Mouse (Mus musculus) embryo, embryonic 9.5 days (tissue): ENCODE data around the gene Kdm6a.

Experiments
- DNase-seq: peaks from one replicate; pipeline ENCODE4 v3.0.0-alpha.2; 2017; ENCODE audit errors: extremely low spot score

Gene Kdm6a

GRCm38 (mm10) chrX:18162192-18162857 lies at the start of gene Kdm6a:
Kdm6a (plus strand) TSS chrX:18162575.
- DNase-seq: peak; percentile 95

- DNase-seq: no peak
These were observed 16.8 kb upstream of the Kdm6a start, which contains the start of gene Dusp21 for GRCm38 (mm10) chrX:18145557-18145956. Dusp21 (plus strand) TSS chrX:18145857.

- no peak for DNase-seq
These were observed 1.5 kb upstream of the Kdm6a start for GRCm38 (mm10) chrX:18160734-18161442.

GRCm38 (mm10) chrX:18161796-18162191 lies 581 bp upstream of the Kdm6a start:
- DNase-seq: no peak

GRCm38 (mm10) chrX:18162861-18163731 lies 721 bp downstream of the Kdm6a start:
- DNase-seq: peak; percentile 35

DNA sequence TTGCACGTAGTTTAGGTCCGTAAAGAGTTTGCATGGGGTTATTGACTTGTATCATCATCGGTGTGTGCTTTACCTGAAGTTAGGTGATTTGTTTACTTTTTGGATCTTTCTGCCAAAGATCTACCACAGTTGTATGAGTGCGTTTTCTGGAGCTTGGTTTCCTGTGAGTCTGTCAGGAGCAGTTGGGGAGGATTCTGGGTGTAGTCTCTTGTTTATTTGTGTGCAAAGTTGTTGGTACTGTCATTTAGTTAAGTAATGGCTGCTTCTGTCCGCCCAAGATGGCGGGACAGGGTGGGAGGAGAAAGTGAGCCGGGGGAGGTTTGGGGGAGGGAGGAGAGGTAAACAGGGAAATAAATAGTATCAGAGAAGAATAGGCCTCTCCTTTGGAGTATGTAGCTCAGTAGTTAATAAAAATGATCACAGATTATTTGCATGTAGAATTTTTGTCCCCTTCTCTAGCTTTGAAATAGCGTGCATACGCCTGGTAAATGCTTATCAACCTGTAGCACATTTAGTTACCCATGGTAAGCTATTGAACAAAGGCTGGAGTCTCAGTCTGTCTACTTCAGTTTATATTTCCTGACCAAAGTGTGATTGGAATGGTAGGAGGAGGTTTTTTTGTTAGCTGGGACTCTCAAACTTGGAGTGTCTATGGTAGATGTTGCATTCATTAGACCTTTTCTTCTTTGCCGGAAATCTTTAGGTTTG lies 1.7 kb downstream of the Kdm6a start:
- DNase-seq: peak; percentile 47

- DNase-seq: no peak
These were observed 2.7 kb downstream of the Kdm6a start for GRCm38 (mm10) chrX:18165121-18165520.

DNA sequence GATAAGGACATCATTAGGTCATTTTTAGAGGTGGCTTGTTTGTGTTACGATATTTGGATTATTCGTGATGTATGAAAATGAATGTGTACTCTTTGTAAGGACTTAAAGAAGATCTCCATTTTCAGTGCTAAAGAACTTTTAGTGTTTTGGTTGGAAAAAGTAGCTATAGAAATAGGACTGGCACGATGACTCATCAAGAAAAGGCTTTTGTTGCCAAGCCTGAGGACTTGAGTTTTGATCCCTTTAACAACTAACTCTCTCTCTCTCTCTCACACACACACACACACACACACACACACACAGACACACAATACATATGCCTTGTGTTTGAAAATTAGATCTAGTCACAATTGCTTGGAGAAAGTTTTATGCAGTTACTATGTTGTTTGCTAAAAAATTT lies 4.6 kb downstream of the Kdm6a start:
- no peak for DNase-seq

DNA sequence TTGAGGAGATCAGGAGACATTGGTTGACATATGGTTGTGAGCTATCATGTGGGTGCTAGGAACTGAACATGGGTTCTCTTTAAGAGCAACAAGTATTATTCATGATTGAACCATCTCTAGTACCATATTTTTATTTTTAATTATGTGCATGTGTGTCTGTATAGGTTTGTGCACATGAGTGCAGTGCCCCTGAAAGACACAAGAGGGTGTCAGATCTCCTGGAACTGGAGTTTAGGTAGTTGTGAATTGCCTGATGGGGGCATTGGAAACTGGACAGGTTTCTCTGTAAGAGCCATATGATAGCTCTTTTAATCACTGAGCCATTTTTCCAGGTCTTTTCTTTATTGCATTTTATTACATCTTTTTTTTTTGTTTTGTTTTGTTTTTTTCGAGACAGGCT lies 6.6 kb downstream of the Kdm6a start:
- no peak for DNase-seq

DNA sequence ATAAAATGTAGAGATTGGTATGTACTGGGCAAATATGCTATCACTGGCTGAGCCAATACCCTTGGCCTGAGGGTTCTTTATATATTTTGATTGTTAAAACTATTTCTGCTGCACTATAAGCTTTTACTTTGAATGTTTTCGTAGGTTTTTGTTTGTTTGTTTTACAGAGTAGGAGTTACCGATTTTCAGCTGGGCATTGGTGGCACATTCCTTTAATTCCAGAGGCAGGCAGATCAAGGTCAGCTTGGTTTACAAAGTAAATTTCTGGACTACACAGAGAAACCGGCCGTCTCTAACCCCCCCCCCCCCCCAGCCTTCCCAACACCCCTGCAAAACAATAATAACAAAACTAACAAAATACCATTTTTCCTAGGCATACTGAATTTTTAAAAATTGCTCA lies 12.5 kb downstream of the Kdm6a start:
- DNase-seq: no peak

- no peak for DNase-seq
These were observed 15.4 kb downstream of the Kdm6a start for GRCm38 (mm10) chrX:18177803-18178202.

DNA sequence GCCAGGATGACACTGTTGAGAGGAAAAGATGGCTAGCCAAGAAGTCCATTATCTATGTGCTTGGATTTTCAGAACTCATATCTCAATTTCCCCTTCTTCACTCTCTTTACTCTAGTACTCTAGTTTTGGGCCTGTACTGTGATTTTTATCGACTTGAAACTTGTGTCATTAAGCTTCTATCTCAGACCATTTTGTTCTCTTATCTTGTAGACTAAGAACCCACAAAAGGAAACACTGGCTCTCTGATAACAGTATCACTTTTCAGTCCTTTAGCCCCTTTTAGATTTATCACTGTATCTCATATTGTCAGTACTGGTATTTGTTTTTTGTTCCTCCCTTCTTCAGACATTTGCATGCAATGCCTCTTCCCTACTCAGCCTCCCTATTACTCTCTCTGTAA lies 17.1 kb downstream of the Kdm6a start:
- DNase-seq: no peak

DNA sequence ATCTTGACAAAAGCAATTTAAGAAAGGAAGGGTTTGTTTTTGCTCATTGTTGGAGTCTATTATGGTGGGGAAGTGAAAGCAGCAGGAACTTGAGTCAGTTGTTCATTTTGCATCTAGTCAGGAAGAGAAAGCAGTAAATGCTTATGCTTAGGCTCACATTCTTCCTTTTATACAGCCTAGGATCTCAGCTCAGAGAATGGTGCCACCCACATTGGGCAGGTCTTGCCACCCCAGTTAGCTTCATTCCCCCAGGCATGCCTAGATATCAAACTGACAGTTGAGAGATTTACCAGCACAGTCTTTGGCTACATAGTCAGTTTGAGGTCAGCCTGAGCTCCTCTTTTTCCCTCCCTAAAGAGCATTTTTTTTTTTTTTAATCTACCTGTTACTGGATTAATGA lies 24.8 kb downstream of the Kdm6a start:
- no peak for DNase-seq

DNA sequence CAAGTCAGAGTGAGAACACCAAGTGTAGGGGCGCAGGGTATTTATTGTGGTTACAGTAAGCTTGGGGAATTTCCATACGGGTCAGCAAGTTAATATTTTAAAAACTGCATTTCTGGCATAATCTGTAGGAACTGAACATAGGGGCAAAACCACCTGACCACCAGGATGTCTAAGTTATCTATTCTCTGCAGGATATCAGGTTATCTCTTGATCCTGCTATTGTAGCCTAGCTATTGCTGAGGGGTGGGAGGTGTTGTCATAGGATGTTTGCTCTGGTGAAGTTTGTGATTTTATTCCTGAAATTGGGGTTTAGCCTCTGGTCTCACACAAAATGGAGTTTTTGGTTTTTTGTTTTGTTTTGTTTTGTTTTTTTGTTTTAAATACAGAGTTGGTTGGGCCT lies 25.9 kb downstream of the Kdm6a start:
- no peak for DNase-seq

- no peak for DNase-seq
These were observed 77.2 kb downstream of the Kdm6a start for GRCm38 (mm10) chrX:18239572-18239971.

GRCm38 (mm10) chrX:18250621-18251020 lies 88.2 kb downstream of the Kdm6a start:
- DNase-seq: no peak

DNA sequence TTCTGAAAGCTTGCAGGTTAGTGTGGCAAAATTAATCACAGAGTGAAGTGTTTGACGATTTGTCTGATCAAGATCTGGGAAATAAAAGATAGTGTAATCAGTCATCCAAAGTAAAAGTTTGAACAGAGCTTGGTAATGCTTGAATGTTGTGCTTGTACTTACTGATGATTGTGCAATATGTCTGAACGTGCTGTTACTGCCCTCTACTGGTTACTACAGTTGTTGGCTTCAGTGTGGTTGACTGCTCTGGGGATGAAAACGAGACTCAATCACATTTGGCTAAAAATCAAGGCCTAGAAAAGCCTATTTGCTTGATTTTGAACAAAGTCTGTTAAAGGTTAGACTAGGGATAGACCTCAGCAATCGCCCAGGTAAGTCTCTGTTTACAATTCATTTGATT lies 92.4 kb downstream of the Kdm6a start:
- peak; percentile 2 for DNase-seq

DNA sequence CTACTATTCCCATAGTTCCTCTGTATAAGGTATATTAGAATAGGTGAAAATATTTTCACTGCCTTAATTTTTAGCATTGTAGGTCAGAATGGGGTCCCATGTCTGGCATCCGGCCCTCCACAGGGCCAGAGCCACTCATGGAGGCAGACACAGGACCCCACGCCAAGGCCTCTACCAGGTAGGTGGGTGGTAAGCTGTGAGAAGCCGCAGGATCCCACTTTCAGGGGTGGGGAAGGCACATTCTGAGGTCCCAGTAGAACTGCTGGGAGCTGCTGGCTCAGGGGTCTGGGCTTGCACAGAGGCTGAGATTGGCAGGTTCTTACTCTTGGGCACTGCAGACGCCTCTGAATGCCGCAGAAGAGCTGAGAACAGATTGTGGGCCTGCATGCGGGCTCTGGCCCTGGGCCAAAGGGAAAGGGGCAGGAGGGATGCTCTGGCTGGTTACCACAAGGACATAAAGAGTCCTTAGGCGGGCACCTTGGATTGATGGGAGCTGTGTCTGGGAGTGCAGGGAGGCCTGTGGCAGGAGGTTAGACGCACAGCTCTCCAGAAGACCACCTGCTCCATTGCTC lies 95.9 kb downstream of the Kdm6a start:
- no peak for DNase-seq

DNA sequence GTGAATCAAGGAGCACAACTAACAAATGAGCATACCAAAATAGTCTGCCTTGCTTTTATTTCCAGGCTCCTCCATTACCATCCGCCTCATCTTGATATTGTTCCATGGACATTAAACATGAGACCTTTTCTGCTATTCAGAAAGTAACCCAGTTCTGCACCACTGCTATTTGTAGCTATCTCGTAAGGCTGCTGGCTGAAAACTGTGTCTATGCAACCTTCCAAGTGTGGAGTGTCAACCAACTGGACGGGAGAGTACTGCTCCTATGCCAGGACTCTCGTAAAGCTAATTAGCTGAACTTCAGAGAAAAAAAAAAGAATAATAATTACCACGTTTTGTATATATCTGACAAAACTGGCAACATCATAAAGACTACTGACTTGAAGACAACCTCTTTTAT lies 116.2 kb downstream of the Kdm6a start:
- no peak for DNase-seq

DNA sequence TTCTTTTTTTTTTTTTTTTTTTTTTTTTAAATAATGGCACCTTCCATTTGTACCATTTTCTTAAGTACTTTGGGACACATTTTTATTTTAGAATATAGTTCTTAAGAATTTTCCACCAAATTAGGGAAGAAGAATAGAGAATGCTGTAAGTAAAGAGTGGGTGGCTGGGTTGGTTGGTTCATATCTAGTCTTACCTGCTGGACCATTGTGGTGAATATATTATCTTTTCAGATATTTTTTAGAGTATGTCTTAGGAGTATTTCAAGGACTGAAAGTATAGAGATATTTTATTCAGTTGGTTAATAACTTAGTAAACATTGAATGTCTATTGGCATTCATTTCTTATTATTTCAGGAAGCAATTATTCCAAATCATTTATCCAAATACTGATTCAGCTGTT lies 117.8 kb downstream of the Kdm6a start:
- DNase-seq: no peak
